Mouse (Mus musculus) testis, adult 2 months (tissue): ENCODE data around the gene Sec31a. TPM values are rescaled to one million over a fixed set of nuclear protein-coding genes. Genes with fewer than 3 reads are reported as not detected.

Source experiments
- H3K27ac ChIP-seq: fragments of 200-500 bp; 2 replicates; pipeline ENCODE4 v1.5.1; 2012; ENCODE audit warnings: low read depth, low read length; ENCODE audit not compliant: control insufficient read depth, insufficient read depth
- H3K27me3 ChIP-seq: fragments of 200-500 bp; 2 replicates; pipeline ENCODE4 v1.6.1; 2012; ENCODE audit warnings: mild to moderate bottlenecking, low read length, moderate library complexity; ENCODE audit not compliant: control insufficient read depth, insufficient read depth
- H3K36me3 ChIP-seq: fragments of 200-500 bp; 2 replicates; pipeline ENCODE4 v1.6.1; 2012; ENCODE audit warnings: mild to moderate bottlenecking, low read length; ENCODE audit not compliant: control insufficient read depth, insufficient read depth
- H3K4me1 ChIP-seq: fragments of 200-500 bp; 2 replicates; pipeline ENCODE4 v1.6.1; 2012; ENCODE audit warnings: low read length; ENCODE audit not compliant: control insufficient read depth, insufficient read depth
- H3K4me3 ChIP-seq: fragments of 200-500 bp; 2 replicates; pipeline ENCODE4 v1.5.1; 2012; ENCODE audit warnings: low read depth, mild to moderate bottlenecking, low read length, moderate library complexity, mixed read lengths; ENCODE audit not compliant: control insufficient read depth
- CTCF ChIP-seq: fragments of 200-500 bp; IDR thresholded peaks from 2 replicates; pipeline ENCODE4 v1.5.1; 2012; ENCODE audit warnings: low read depth, mild to moderate bottlenecking, inconsistent platforms, low read length, moderate library complexity; ENCODE audit not compliant: control insufficient read depth, insufficient read depth, insufficient replicate concordance
- POLR2A ChIP-seq: fragments of 200-500 bp; IDR thresholded peaks from 2 replicates; pipeline ENCODE4 v1.6.1; 2012; ENCODE audit warnings: low read depth, mild to moderate bottlenecking, inconsistent platforms, low read length, moderate library complexity; ENCODE audit not compliant: control insufficient read depth
- polyA plus RNA-seq: library from polyadenylated mRNA; depleted of rRNA; stranded (reverse); fragments of >200 nt; gene quantifications from 2 replicates; pipeline ENCODE4 v1.2.3, GENCODE M21; 2012

The Sec31a gene
- polyA plus RNA-seq, 1 experiment = 188 TPM

DNA sequence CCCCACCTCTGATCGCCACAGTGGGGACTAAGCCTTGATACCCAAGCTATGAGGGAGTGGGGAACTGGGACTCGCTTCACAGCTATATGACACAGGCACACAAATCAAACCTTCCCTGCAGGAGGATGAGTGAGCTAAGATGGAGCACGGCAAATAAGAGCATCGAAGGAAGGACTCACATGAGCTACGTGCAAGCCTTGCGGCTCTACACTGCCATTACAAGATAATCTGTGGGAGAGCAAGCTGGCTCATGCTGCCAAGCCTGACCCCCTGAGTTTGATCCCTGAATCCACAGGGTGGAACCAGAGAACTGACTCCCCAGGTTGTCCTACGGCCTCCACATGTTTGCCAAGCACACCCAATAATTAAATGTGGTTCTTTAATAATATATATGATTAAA lies 79.2 kb downstream of the Sec31a start:
- Histone ChIP-seq H3K27ac (no peak overlapping the region), H3K4me1 (no peaks in the 10 kb centered on the region), H3K36me3 (no peaks in the 10 kb centered on the region), H3K27me3 (no peaks in the 10 kb centered on the region), H3K4me3 (no peak overlapping the region)
- TF ChIP-seq CTCF = no peak
- TF ChIP-seq POLR2A = no peak

DNA sequence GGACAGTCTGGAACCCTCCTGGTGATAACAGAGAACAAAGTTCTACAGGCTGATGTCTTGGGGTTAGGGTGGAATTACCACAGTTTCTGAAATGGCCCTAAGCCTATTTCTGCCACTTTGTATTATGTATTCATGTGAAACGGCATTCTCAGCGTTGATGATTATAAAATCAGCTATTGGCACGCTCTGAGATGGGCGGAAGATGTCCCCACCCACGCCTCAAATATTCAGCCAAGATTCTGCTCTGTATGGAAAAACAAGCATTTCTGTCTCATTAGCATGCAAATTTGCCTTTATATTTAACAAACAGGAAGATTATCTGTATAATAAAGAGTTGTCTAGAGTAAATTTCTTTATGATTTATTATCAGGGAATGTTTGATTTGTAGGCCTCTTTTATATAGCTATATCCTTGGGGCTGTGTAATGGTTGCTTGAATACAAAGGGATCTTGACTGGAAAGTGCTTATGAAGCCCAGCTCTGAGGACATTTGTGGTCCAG lies 80.4 kb downstream of the Sec31a start:
- no peak overlapping the region for H3K4me3 ChIP-seq
- no peak overlapping the region for H3K27ac ChIP-seq
- H3K4me1 ChIP-seq = peaks cover 4% of the 10 kb centered on the region
- TF ChIP-seq CTCF = no peak
- TF ChIP-seq POLR2A = no peak
- no peaks in the 10 kb centered on the region for H3K27me3 ChIP-seq
- H3K36me3 ChIP-seq = no peaks in the 10 kb centered on the region

DNA sequence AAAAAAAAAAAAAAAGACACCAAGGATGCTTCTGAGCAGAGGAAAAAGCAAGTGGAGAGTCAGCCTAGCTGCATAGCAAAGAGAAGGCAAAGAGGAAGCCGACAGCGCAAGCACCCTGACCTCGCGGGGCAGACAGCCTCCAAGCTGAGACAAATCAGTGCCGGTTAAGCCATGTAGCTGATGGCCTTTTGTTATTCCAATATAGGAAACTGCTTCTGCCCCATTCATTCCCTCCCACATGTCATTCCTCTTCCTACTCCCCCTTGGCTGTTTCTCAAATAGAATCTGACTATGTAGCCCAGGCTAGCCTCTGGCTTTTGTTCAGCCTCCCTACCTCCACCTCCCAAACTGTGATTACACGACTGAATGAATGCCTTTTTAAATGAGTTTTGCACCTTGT lies 81.3 kb downstream of the Sec31a start:
- Histone ChIP-seq H3K4me3 (no peak overlapping the region), H3K36me3 (no peaks in the 10 kb centered on the region)

DNA sequence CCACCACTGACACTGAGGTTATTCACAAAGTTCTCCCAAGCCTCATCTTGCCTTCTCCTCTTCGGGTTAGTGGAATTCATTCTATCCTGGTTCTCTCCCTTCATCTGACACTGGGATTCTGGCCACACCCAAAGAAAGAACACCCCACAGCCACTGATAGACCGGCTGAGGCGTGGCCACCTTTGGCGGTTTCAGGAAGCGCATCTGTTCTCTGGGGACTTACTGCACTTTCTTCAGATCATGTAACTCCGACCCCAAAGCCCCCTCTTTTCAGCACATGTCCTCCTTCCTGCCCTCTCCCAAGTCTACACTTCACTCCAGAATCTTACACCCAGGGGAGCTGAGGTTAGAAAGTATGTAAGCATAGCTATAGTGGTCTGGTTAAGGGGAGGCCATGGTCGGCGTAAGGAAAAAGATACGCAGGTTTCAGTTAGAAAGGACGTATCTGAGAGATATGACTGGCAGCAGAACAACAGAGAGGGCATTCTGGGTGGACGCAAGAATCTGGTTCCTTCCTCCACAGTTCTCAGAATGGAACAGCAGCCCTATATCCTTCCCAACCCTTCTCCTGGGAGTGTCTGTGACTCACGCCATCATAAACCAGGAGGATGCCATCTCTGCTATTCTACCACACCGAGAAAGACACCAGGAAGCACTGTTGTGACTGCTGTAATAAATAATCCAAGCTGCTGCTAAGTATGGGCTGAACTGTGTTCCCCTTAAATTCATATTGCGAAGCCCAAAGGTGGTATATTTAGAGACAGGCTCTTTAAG lies 82.2 kb downstream of the Sec31a start:
- no peaks in the 10 kb centered on the region for H3K36me3 ChIP-seq
- no peaks in the 10 kb centered on the region for H3K27me3 ChIP-seq
- H3K4me1 ChIP-seq = peaks cover 4% of the 10 kb centered on the region
- H3K27ac ChIP-seq = no peak overlapping the region
- no peak overlapping the region for H3K4me3 ChIP-seq
- TF ChIP-seq CTCF = no peak
- no peak for TF ChIP-seq POLR2A

More for the DNA sequence above, 81.3 kb downstream of the Sec31a start:
- H3K4me1 ChIP-seq = peaks cover 4% of the 10 kb centered on the region
- H3K27ac ChIP-seq = no peak overlapping the region
- TF ChIP-seq POLR2A = no peak
- no peak for TF ChIP-seq CTCF
- H3K27me3 ChIP-seq = no peaks in the 10 kb centered on the region

DNA sequence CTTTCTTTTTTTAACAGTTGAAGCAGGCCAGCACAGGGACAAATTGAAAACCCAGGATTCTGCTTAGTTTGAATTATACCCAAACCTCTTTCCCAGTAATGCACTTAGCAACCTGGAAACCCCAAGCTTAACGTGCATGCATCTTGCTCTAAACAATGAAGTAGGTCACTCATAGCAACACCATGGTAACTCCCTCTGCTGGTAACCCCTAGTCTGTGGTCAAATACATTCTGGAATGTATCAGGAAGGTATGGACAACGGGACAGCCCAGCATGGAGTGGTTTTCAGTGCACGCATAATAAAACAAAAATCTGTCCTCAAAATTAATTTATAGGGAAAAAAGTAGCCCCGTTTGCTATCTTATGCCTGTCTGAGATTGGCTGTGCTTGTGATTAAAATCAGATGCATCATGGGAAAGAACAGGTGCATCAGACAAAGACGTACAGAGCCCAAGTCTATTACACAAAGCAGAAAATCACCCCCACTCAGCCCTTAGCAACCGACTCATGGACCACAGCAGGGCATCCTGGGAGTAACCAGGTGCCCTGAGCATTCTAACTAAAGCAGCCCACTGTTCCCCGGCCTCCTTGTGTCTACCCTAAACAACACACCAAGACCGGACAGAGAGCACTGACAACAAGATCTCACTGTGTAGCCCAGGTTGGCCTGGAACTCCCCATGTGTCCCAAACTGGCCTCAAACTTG lies 83.6 kb downstream of the Sec31a start:
- no peak for TF ChIP-seq POLR2A
- no peak for TF ChIP-seq CTCF
- H3K4me1 ChIP-seq = peaks cover 4% of the 10 kb centered on the region
- no peak overlapping the region for H3K27ac ChIP-seq
- no peaks in the 10 kb centered on the region for H3K27me3 ChIP-seq
- no peaks in the 10 kb centered on the region for H3K36me3 ChIP-seq
- no peak overlapping the region for H3K4me3 ChIP-seq

DNA sequence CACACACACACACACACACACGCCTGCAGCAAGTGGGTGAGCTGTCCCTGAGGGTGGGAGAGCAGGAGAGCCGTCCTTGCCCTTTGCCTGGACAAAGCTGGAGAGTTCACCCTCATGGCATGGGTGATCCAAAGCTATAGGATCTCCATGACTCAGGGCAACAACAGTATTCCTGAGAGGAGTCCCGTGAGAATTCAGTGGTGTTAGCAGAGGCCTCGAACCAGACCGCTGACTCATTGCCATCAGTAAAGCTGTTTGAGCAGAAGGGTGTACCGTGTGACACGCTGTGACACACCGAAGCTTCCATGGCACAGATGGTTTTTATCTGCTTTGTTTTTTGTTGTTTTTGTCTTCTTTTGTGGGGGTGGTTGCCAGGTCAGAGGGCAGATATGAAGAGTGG lies 84.4 kb downstream of the Sec31a start:
- TF ChIP-seq POLR2A (no peak), CTCF (no peak)
- Histone ChIP-seq H3K27ac (no peak overlapping the region), H3K4me1 (peaks cover 4% of the 10 kb centered on the region), H3K27me3 (no peaks in the 10 kb centered on the region), H3K36me3 (no peaks in the 10 kb centered on the region), H3K4me3 (no peak overlapping the region)

DNA sequence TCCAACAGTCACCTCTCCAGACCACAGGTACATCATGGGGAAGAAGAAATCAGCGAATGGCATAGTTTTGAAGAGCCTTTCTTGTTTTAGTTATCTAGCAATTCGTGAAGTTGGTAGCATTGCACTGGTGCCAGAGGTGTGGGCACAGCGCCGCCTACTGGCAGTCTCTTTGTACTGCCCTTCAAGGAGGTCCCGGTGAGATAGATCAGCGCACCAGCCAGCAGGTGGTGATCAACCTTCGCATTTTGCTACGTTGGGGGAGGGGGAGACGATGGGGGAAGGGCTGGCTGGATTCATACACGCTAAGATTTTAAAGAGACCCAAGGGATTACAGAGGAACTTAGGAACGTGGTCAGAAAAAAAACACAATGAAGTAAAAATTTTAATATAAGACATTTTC lies 94.0 kb downstream of the Sec31a start:
- Histone ChIP-seq H3K4me1 (no peaks in the 10 kb centered on the region), H3K27me3 (no peaks in the 10 kb centered on the region)
- TF ChIP-seq POLR2A (no peak), CTCF (peak; percentile 100)

More for the DNA sequence above, 94.0 kb downstream of the Sec31a start:
- H3K4me3 ChIP-seq = no peak overlapping the region
- H3K36me3 ChIP-seq = no peaks in the 10 kb centered on the region
- no peak overlapping the region for H3K27ac ChIP-seq
